Mouse (Mus musculus) right cerebral cortex, postnatal 14 days (tissue): ENCODE data around the gene Col1a2.

ENCODE experiments used
- DNase-seq: peaks from one replicate; pipeline ENCODE4 v3.0.0; 2022

Gene Col1a2

GRCm38 (mm10) chr6:4528439-4528838 lies 23.8 kb downstream of the Col1a2 start:
- DNase-seq = no peak

GRCm38 (mm10) chr6:4530986-4531385 lies 26.4 kb downstream of the Col1a2 start:
- DNase-seq = no peak

GRCm38 (mm10) chr6:4532898-4533297 lies 28.3 kb downstream of the Col1a2 start:
- DNase-seq = no peak

GRCm38 (mm10) chr6:4534462-4535079 lies 30.0 kb downstream of the Col1a2 start:
- no peak for DNase-seq

GRCm38 (mm10) chr6:4541926-4542715 lies 37.5 kb downstream of the Col1a2 start:
- DNase-seq = no peak

GRCm38 (mm10) chr6:4544554-4544953 lies 39.9 kb downstream of the Col1a2 start:
- DNase-seq = no peak

- DNase-seq = peak; percentile 56
Observed at GRCm38 (mm10) chr6:4545727-4546126, 41.1 kb downstream of the Col1a2 start.

GRCm38 (mm10) chr6:4548894-4549293 lies 44.3 kb downstream of the Col1a2 start:
- no peak for DNase-seq

GRCm38 (mm10) chr6:4549846-4550548 lies 45.4 kb downstream of the Col1a2 start:
- DNase-seq = no peak

- no peak for DNase-seq
Observed at GRCm38 (mm10) chr6:4550549-4550915, 45.9 kb downstream of the Col1a2 start.

GRCm38 (mm10) chr6:4555366-4555765 lies 50.8 kb downstream of the Col1a2 start:
- no peak for DNase-seq

- no peak for DNase-seq
Observed at GRCm38 (mm10) chr6:4557086-4557485, 52.5 kb downstream of the Col1a2 start.

GRCm38 (mm10) chr6:4557678-4558077 lies 53.1 kb downstream of the Col1a2 start:
- peak; percentile 49 for DNase-seq

- no peak for DNase-seq
Observed at GRCm38 (mm10) chr6:4561156-4561555, 56.5 kb downstream of the Col1a2 start.

GRCm38 (mm10) chr6:4561621-4562020 lies 57.0 kb downstream of the Col1a2 start:
- DNase-seq = no peak

- no peak for DNase-seq
Observed at GRCm38 (mm10) chr6:4562401-4562800, 57.8 kb downstream of the Col1a2 start.

GRCm38 (mm10) chr6:4563477-4563876 lies 58.9 kb downstream of the Col1a2 start:
- no peak for DNase-seq

- no peak for DNase-seq
Observed at GRCm38 (mm10) chr6:4570412-4570811, 65.8 kb downstream of the Col1a2 start.

GRCm38 (mm10) chr6:4577756-4578155 lies 73.1 kb downstream of the Col1a2 start:
- DNase-seq = no peak

GRCm38 (mm10) chr6:4578343-4578742 lies 73.7 kb downstream of the Col1a2 start:
- DNase-seq = no peak

- no peak for DNase-seq
Observed at GRCm38 (mm10) chr6:4579620-4580019, 75.0 kb downstream of the Col1a2 start.

GRCm38 (mm10) chr6:4583485-4583884 lies 78.9 kb downstream of the Col1a2 start:
- DNase-seq = no peak

- no peak for DNase-seq
Observed at GRCm38 (mm10) chr6:4587946-4588345, 83.3 kb downstream of the Col1a2 start.

- no peak for DNase-seq
Observed at GRCm38 (mm10) chr6:4588722-4589121, 84.1 kb downstream of the Col1a2 start.
